Comparison of ENCODE assay signal across 8 mouse cellular contexts in genomic region chr3:101294487-101295365, GRCm38 (mm10). TPM values are rescaled to one million over a fixed set of nuclear protein-coding genes. Genes with fewer than 3 reads are reported as not detected.
A peak's percentile ranks its signal among the peaks of the same experiment; 100 is the strongest.
DNase-seq lines count a peak whose midpoint lies in the region; ATAC-seq and TF ChIP-seq lines count a peak whose summit lies in the region.

No protein-coding gene starts in this region.

- TF ChIP-seq CTCF in ES-Bruce4 (IDR thresholded peaks at IDR 0.05; ENCODE audit: low read depth, low read length): no peak

- peaks cover 8% of the 10 kb centered on the region for H3K4me1 ChIP-seq in ES-Bruce4 (ENCODE audit: control insufficient read depth, insufficient read depth, low read length)
- H3K4me1 ChIP-seq in intestine, embryonic 16.5 days (ENCODE audit: control insufficient read depth, insufficient read depth, low read length): no peaks in the 10 kb centered on the region

- H3K4me2 ChIP-seq in intestine, embryonic 16.5 days (ENCODE audit: low read depth, low read length): no peak overlapping the region

- no peaks in the 10 kb centered on the region for H3K9me3 ChIP-seq in ES-Bruce4 (replicated peaks; ENCODE audit: control insufficient read depth, insufficient read depth, low read length, poor library complexity, severe bottlenecking)
- H3K9me3 ChIP-seq in intestine, embryonic 16.5 days (ENCODE audit: control insufficient read depth, low read length): no peaks in the 10 kb centered on the region

- DNase-seq in gastrocnemius, adult 18-20 months (ENCODE audit: low spot score): peak; percentile 67
- DNase-seq in gastrocnemius, postnatal 4 days (ENCODE audit: low spot score in 2 of 2): no peak
- peak; percentile 56 for DNase-seq in gastrocnemius, postnatal 25 days
- DNase-seq in thymus, postnatal 25 days: peak; percentile 26
- no peak for DNase-seq in right cerebral cortex, adult 18-20 months
- DNase-seq in urinary bladder, postnatal 10 days (ENCODE audit: low spot score): no peak

- no peaks in the 10 kb centered on the region for H3K27me3 ChIP-seq in ES-Bruce4 (ENCODE audit: control insufficient read depth, insufficient read depth, low read length, poor library complexity, severe bottlenecking)
- H3K27me3 ChIP-seq in intestine, embryonic 16.5 days (replicated peaks; ENCODE audit: control insufficient read depth, insufficient read depth, low read length): no peaks in the 10 kb centered on the region

- H3K36me3 ChIP-seq in ES-Bruce4 (ENCODE audit: control insufficient read depth, insufficient read depth, low read length, poor library complexity, severe bottlenecking): no peaks in the 10 kb centered on the region
- no peaks in the 10 kb centered on the region for H3K36me3 ChIP-seq in intestine, embryonic 16.5 days (ENCODE audit: control insufficient read depth, insufficient read depth, low read length)

- 78% methylated on average over 10 of the region's 10 CpGs for WGBS in intestine, embryonic 16.5 days

- TF ChIP-seq EP300 in ES-Bruce4 (IDR thresholded peaks at IDR 0.05; ENCODE audit: insufficient read depth, low read depth, low read length): 0 out of 2 replicates have a peak, but pooled peaks have one; percentile 18

- no peak overlapping the region for H3K27ac ChIP-seq in ES-Bruce4 (ENCODE audit: insufficient read depth, low read length)
- no peak overlapping the region for H3K27ac ChIP-seq in intestine, embryonic 16.5 days (ENCODE audit: low read length)

- H3K4me3 ChIP-seq in ES-Bruce4 (ENCODE audit: low read depth, low read length): no peak overlapping the region
- no peak overlapping the region for H3K4me3 ChIP-seq in intestine, embryonic 16.5 days (ENCODE audit: low read length)

- ATAC-seq in intestine, embryonic 16.5 days: peak; percentile 65

- no peak for TF ChIP-seq POLR2A in ES-Bruce4 (IDR thresholded peaks at IDR 0.05; ENCODE audit: insufficient read depth, low read length)

- H3K9ac ChIP-seq in ES-Bruce4 (ENCODE audit: low read depth, poor library complexity, severe bottlenecking): no peak overlapping the region
- H3K9ac ChIP-seq in intestine, embryonic 16.5 days (ENCODE audit: low read depth, low read length): no peak overlapping the region

RNA-seq across cellular contexts. Expression of gene Cd2, which starts 7.0 kb away (rescaled TPM):
- total RNA-seq in gastrocnemius, adult 18-20 months (2021): not detected
- total RNA-seq in gastrocnemius, postnatal 4 days (2021): under 1 TPM in 1 of 2 experiments, not detected in 1; 0.47 TPM
- 0.58 and 1.8 TPM in 2 replicates for polyA plus RNA-seq in ES-Bruce4 (2011; ENCODE audit: insufficient read depth, insufficient read length, low read depth, missing spikeins)
- under 1 TPM in 1 of 2 experiments, not detected in 1; 0.29 TPM for total RNA-seq in gastrocnemius, postnatal 25 days (2021)
- polyA plus RNA-seq in intestine, embryonic 16.5 days (2015; fragmentation: Nextera tagmentation; extraction: Ambion mirVana): 0.31 and 0.56 TPM in 2 replicates

Comparison
In these comparisons a context has a peak if more than half of its experiments do, and no peak if none do; other contexts are left out.
1. DNase-seq: peak in gastrocnemius, adult 18-20 months (single experiment), gastrocnemius, postnatal 25 days (single experiment) and thymus, postnatal 25 days (single experiment); none in gastrocnemius, postnatal 4 days (0 of 2), right cerebral cortex, adult 18-20 months (single experiment) and urinary bladder, postnatal 10 days (single experiment).